Mouse (Mus musculus): ENCODE results near the gene Cc2d1a. TPM values are rescaled to one million over a fixed set of nuclear protein-coding genes. Genes with fewer than 3 reads are reported as not detected.

Cc2d1a gene
- polyA plus RNA-seq, 1 experiment from 2014 or later, result 27.5 TPM

- H3K4me2 ChIP-seq (replicated peaks), result no peak overlapping the region
- peaks cover 43% of the 10 kb centered on the region for H3K36me3 ChIP-seq
- H3K4me3 ChIP-seq, result no peak overlapping the region
- no peak for ATAC-seq (ENCODE audit: insufficient number of reproducible peaks, insufficient read depth, low FRiP score, low TSS enrichment)
- WGBS, result 40% methylated on average over 30 of the region's 30 CpGs
- H3K9me3 ChIP-seq, result no peaks in the 10 kb centered on the region
- no peak overlapping the region for H3K9ac ChIP-seq
- H3K27me3 ChIP-seq, result no peaks in the 10 kb centered on the region
- 0 out of 2 replicates have a peak overlapping the region, but pooled peaks have one; percentile 30 for H3K27ac ChIP-seq
- H3K4me1 ChIP-seq, result peaks cover 10% of the 10 kb centered on the region; the same call in 1 of the 2 replicates
Measured at GRCm38 (mm10) chr8:84130806-84131205, 16.9 kb downstream of the Cc2d1a start.

- Histone ChIP-seq H3K4me1 (peaks cover 10% of the 10 kb centered on the region; the same call in 1 of the 2 replicates), H3K9me3 (no peaks in the 10 kb centered on the region), H3K9ac (no peak overlapping the region), H3K4me3 (no peak overlapping the region), H3K27ac (no peak overlapping the region), H3K27me3 (no peaks in the 10 kb centered on the region), H3K4me2 (replicated peaks) (no peak overlapping the region), H3K36me3 (peaks cover 18% of the 10 kb centered on the region)
- WGBS, result 60% methylated on average over 8 of the region's 8 CpGs
- no peak for ATAC-seq (ENCODE audit: insufficient number of reproducible peaks, insufficient read depth, low FRiP score, low TSS enrichment)
Measured at GRCm38 (mm10) chr8:84128277-84128676, 19.5 kb downstream of the Cc2d1a start.

DNA sequence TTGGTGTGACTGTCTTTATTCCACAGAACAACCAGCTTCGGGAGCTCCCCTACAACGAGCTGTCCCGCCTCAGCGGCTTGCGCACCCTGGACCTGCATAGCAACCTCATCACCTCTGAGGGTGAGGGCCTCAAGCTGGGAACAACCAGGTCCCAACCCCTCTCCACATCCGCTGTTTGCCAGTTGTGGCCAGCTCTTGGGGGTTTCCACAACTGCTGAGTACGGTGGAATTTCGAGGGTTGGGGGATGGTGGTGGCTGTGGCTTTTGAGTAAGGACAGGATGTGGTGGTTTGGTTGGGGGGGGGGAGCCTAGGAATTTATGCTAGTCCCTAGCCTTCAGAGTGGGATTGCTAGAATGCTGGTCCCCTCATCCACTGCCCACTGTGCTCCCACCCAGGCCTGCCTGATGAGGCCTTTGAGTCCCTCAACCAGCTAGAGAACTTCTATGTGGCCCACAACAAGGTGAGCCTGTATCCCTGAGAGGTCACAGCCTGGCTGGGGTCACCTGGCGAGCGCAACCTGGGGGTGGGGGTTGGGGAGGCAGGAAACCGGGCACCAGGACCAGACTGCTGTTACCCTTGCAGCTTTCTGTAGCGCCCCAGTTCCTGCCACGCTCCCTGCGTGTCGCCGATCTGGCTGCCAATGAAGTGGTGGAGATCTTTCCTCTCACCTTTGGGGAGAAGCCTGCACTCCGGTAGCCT is 20.4 kb downstream of the Cc2d1a start:
- no peak overlapping the region for H3K4me2 ChIP-seq (replicated peaks)
- H3K36me3 ChIP-seq, result peaks cover 8% of the 10 kb centered on the region; the same call in 1 of the 2 replicates
- H3K4me1 ChIP-seq, result peaks cover 10% of the 10 kb centered on the region; the same call in 1 of the 2 replicates
- 68% methylated on average over 17 of the region's 17 CpGs for WGBS
- H3K9ac ChIP-seq, result no peak overlapping the region
- no peaks in the 10 kb centered on the region for H3K27me3 ChIP-seq
- H3K9me3 ChIP-seq, result no peaks in the 10 kb centered on the region
- H3K4me3 ChIP-seq, result no peak overlapping the region
- 0 out of 2 replicates have a peak, but pooled peaks have one; percentile 37 for ATAC-seq (ENCODE audit: insufficient number of reproducible peaks, insufficient read depth, low FRiP score, low TSS enrichment)
- no peak overlapping the region for H3K27ac ChIP-seq

- Histone ChIP-seq H3K9me3 (no peaks in the 10 kb centered on the region), H3K9ac (no peak overlapping the region), H3K36me3 (peaks cover 2% of the 10 kb centered on the region; the same call in 1 of the 2 replicates), H3K4me3 (no peak overlapping the region), H3K4me2 (replicated peaks) (no peak overlapping the region), H3K4me1 (peaks cover 10% of the 10 kb centered on the region; the same call in 1 of the 2 replicates), H3K27ac (no peak overlapping the region), H3K27me3 (no peaks in the 10 kb centered on the region)
- 82% methylated on average over 2 of the region's 2 CpGs for WGBS
- ATAC-seq (ENCODE audit: insufficient number of reproducible peaks, insufficient read depth, low FRiP score, low TSS enrichment), result no peak
Measured at GRCm38 (mm10) chr8:84126742-84127141, 21.0 kb downstream of the Cc2d1a start.

DNA sequence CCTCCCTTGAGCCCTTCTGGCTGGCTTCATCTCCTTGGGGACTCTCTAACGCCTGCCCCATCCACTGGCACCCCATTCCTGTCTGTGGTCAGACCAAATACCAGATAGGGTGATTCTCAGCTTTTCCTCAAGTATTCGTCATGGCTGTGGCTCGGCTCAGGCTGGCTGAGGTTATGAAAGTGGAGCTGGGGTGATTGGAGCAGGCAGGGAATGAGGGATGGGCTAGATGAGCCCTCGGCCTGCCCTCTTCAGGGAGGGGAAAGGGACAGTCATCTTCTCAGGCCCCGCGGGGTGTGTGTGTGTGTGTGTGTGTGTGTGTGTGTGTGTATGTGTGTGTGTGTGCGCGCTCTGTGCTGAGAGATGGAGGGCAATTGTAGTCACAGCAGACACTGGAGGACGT is 22.1 kb downstream of the Cc2d1a start, which contains the start of gene Podnl1:
Gene Podnl1 (plus strand): TSS at position 334 of the 400 bp plus-strand sequence.
- Histone ChIP-seq H3K27me3 (no peaks in the 10 kb centered on the region), H3K4me2 (replicated peaks) (no peak within 1 kb of the TSS), H3K4me1 (peaks cover 7% of the 10 kb centered on the region; the same call in 1 of the 2 replicates), H3K4me3 (no peak within 1 kb of the TSS), H3K9ac (no peak within 1 kb of the TSS), H3K27ac (no peak within 1 kb of the TSS), H3K9me3 (no peaks in the 10 kb centered on the region), H3K36me3 (no peaks in the 10 kb centered on the region)
- no peak for ATAC-seq (ENCODE audit: insufficient number of reproducible peaks, insufficient read depth, low FRiP score, low TSS enrichment)
- WGBS, result 59% methylated on average over 9 of the region's 9 CpGs

- WGBS, result 81% methylated on average over 3 of the region's 3 CpGs
- no peaks in the 10 kb centered on the region for H3K27me3 ChIP-seq
- H3K4me1 ChIP-seq, result no peaks in the 10 kb centered on the region
- no peaks in the 10 kb centered on the region for H3K9me3 ChIP-seq
- ATAC-seq (ENCODE audit: insufficient number of reproducible peaks, insufficient read depth, low FRiP score, low TSS enrichment), result no peak
- H3K4me3 ChIP-seq, result no peak overlapping the region
- H3K27ac ChIP-seq, result no peak overlapping the region
- H3K9ac ChIP-seq, result no peak overlapping the region
- H3K36me3 ChIP-seq, result no peaks in the 10 kb centered on the region
- H3K4me2 ChIP-seq (replicated peaks), result no peak overlapping the region
Measured at GRCm38 (mm10) chr8:84122151-84122550, 25.6 kb downstream of the Cc2d1a start.

GRCm38 (mm10) chr8:84115646-84116045 is 32.1 kb downstream of the Cc2d1a start:
- H3K4me2 ChIP-seq (replicated peaks), result no peak overlapping the region
- no peak overlapping the region for H3K27ac ChIP-seq
- no peaks in the 10 kb centered on the region for H3K27me3 ChIP-seq
- WGBS, result 82% methylated on average over 6 of the region's 6 CpGs
- H3K4me3 ChIP-seq, result no peak overlapping the region
- H3K4me1 ChIP-seq, result no peaks in the 10 kb centered on the region
- H3K9ac ChIP-seq, result no peak overlapping the region
- H3K36me3 ChIP-seq, result no peaks in the 10 kb centered on the region
- no peaks in the 10 kb centered on the region for H3K9me3 ChIP-seq
- ATAC-seq (ENCODE audit: insufficient number of reproducible peaks, insufficient read depth, low FRiP score, low TSS enrichment), result no peak

GRCm38 (mm10) chr8:84106216-84107040 is 41.3 kb downstream of the Cc2d1a start:
- Histone ChIP-seq H3K27me3 (no peaks in the 10 kb centered on the region), H3K4me3 (no peak overlapping the region), H3K4me2 (replicated peaks) (no peak overlapping the region), H3K4me1 (peaks cover 15% of the 10 kb centered on the region), H3K9me3 (no peaks in the 10 kb centered on the region), H3K36me3 (peaks cover 13% of the 10 kb centered on the region), H3K27ac (no peak overlapping the region), H3K9ac (no peak overlapping the region)
- no peak for ATAC-seq (ENCODE audit: insufficient number of reproducible peaks, insufficient read depth, low FRiP score, low TSS enrichment)
- 89% methylated on average over 5 of the region's 6 CpGs for WGBS

DNA sequence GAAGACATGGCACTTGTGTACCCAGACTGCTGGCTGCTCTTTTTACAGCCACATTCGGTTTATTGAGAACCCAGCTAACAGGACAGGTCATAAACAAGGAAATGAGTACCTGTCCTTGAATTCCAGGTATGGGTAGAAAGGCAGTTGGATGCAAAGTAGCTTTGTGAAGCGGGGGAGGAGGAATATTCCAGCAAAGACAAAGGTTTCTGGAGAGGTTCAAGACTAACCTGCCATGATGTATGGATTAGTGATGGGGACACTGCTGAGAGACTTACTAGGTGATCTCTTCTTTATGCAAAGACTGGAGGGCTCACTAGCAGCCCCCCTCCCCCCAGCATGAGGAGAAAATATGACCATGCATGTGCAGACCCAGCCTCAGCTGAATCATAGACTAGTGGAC is 42.1 kb downstream of the Cc2d1a start:
- 82% methylated on average over 2 of the region's 2 CpGs for WGBS
- Histone ChIP-seq H3K36me3 (peaks cover 21% of the 10 kb centered on the region), H3K4me2 (replicated peaks) (no peak overlapping the region), H3K27me3 (no peaks in the 10 kb centered on the region), H3K9ac (no peak overlapping the region), H3K4me1 (peaks cover 15% of the 10 kb centered on the region), H3K27ac (no peak overlapping the region), H3K4me3 (no peak overlapping the region), H3K9me3 (no peaks in the 10 kb centered on the region)
- ATAC-seq (ENCODE audit: insufficient number of reproducible peaks, insufficient read depth, low FRiP score, low TSS enrichment), result no peak

GRCm38 (mm10) chr8:84104697-84105609 is 42.8 kb downstream of the Cc2d1a start, which contains the start of gene Dcaf15:
Gene Dcaf15, minus strand, starts transcription at chr8:84104768.
- H3K9ac ChIP-seq, result peak within 1 kb of the TSS; percentile 83
- ATAC-seq (ENCODE audit: insufficient number of reproducible peaks, insufficient read depth, low FRiP score, low TSS enrichment), result peak; percentile 94
- H3K27ac ChIP-seq, result peak within 1 kb of the TSS; percentile 89
- no peaks in the 10 kb centered on the region for H3K27me3 ChIP-seq
- H3K9me3 ChIP-seq, result no peaks in the 10 kb centered on the region
- H3K4me3 ChIP-seq, result peak within 1 kb of the TSS; percentile 64
- H3K36me3 ChIP-seq, result peaks cover 24% of the 10 kb centered on the region
- 6% methylated on average over 42 of the region's 42 CpGs for WGBS
- peak within 1 kb of the TSS; percentile 62 for H3K4me2 ChIP-seq (replicated peaks)
- peaks cover 15% of the 10 kb centered on the region for H3K4me1 ChIP-seq

DNA sequence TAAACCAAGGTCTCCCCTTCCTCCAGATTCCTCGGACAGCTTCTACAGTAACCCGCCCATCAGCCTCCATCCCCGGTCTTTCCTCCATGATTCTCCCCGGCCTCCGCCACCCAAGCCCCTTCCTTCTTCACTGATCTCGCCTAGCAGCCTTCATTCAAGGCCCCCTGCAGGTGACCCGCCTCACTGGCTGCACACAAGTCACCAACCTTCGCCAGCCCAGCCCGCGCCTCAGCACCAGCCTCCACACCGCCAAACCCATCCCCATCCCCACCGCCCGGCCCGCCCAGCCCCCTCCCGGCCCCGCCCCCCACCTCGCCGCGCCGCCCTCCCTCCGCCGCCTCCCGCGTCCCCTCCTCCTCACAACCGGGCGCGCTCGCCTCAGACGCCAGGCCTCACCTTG is 43.5 kb downstream of the Cc2d1a start:
- peak overlapping the region; percentile 89 for H3K27ac ChIP-seq
- H3K4me1 ChIP-seq, result peaks cover 15% of the 10 kb centered on the region
- peak overlapping the region; percentile 83 for H3K9ac ChIP-seq
- 2% methylated on average over 20 of the region's 29 CpGs for WGBS
- no peaks in the 10 kb centered on the region for H3K27me3 ChIP-seq
- peak overlapping the region; percentile 64 for H3K4me3 ChIP-seq
- ATAC-seq (ENCODE audit: insufficient number of reproducible peaks, insufficient read depth, low FRiP score, low TSS enrichment), result peak; percentile 73
- peaks cover 24% of the 10 kb centered on the region for H3K36me3 ChIP-seq
- no peaks in the 10 kb centered on the region for H3K9me3 ChIP-seq
- peak overlapping the region; percentile 62 for H3K4me2 ChIP-seq (replicated peaks)
